Mouse (Mus musculus): ENCODE measurements around the gene Brd7.

DNA sequence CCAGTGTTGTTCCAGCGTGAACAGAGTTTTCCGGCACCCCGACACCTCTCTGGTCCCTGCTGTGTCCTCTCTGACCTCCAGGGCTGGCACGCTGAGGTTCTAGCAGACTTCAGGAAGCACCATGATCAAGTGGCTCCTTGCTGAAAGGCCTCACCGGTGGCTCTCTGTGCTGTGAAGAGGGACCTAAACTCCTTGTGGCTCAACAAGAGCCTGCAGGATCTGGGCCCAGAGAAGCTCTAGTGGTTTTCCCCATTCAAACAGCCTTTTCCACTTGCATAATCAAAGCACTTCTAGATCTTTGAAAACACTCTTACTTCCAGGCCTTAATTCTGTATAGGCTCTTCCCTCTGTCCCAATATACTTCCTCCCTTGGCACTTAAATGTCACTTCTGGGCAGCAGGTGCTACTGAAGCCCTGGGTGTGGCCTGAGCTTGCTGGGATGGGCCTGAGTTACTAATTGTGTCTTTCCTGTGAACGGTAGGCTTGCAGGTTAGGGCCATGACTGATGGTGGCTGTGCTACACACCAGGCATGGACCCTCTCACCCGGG lies 26.8 kb upstream of the Brd7 start:
- no peak for TF ChIP-seq TAL1 (IDR thresholded peaks at IDR 0.05; ENCODE audit: low read length)
- no peak for TF ChIP-seq GATA1 (IDR thresholded peaks at IDR 0.05; ENCODE audit: low read length)

All from erythroblast, embryonic 14.5 days (primary cell).